Mouse (Mus musculus): ENCODE results near the gene Samd7. TPM values are rescaled to one million over a fixed set of nuclear protein-coding genes. Genes with fewer than 3 reads are reported as not detected.

Gene Samd7
- polyA plus RNA-seq, 1 experiment from 2014 or later = not detected

DNA sequence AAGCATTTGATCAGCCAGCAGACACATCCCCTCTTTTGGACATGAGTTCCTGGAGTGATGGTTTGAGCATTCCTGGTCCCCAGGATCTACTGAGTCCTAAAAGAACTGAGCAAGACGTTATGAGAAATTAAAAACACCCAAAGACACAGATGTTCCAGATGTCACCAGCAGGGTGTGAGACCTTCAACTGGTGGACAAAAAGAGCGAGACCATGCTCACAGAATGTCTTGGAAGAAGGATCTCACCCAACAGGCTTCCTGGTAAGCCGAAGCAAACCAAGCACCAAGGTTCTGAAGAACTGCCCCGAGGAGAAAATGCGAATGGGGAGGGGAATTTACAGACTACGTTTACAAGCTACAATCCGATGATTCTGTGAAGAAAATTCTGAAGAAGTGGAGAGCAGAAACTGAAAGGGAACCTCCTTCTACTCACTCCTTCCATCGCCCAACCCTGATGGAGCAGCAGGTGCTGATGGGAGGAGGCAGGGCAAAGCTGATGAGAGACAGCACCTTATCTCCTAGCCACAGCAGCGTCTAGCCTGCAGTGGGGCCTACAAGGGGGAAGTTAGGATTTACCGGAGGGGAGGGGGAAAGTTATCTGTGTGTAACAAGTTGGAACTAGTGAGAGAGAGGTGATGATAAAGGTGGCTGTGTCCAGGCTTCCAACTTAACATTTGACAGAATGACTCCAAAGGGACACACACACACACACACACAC lies 19.4 kb downstream of the Samd7 start:
- Histone ChIP-seq H3K4me1 (replicated peaks) (no peaks in the 10 kb centered on the region), H3K36me3 (no peaks in the 10 kb centered on the region), H3K4me3 (replicated peaks) (no peak overlapping the region), H3K27ac (no peak overlapping the region), H3K9ac (replicated peaks) (no peak overlapping the region), H3K9me3 (no peaks in the 10 kb centered on the region), H3K27me3 (no peaks in the 10 kb centered on the region), H3K4me2 (no peak overlapping the region)
- WGBS = 73% methylated on average over 10 of the region's 10 CpGs
- no peak for ATAC-seq (ENCODE audit: insufficient number of reproducible peaks, insufficient read depth, low FRiP score, low TSS enrichment, low read depth)

DNA sequence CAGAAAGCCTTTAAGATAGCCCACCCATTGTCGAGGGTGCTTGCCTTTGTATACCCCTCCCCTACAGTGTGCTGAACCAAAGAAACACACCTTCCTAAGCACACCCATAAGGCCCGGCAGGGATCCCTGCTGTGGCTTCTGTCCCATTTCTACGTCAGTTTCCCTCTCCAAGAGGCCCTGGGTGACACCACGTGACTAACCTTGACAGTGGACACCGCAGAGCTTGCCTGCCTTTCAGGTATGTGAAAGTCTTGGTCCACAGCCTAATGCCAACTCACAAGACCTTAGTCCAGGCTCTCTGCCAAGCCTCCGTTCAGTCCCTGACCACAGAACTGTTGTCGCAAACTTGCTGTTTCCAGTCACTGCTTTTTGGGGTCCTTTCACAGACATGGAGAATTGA lies 20.1 kb downstream of the Samd7 start:
- 81% methylated on average over 7 of the region's 7 CpGs for WGBS
- no peak for ATAC-seq (ENCODE audit: insufficient number of reproducible peaks, insufficient read depth, low FRiP score, low TSS enrichment, low read depth)

DNA sequence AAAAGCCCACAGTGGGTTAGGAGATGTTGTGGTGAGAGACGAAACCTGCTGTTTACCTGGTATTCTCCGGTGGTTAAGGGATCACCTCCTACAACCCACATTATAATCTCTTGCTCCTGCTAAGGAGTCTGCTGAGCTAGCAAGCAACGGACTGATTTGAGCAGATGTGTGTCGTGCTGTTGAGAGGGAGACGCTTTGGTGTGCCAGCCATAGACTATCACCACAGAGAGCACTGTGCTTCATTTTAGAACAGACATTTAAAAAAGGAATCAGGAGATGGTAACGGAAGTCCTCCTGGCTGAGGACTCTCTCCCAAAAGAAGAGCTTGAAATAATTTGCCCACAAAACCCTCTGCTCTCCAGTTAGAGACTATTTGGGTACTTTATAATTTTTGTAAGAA lies 21.2 kb downstream of the Samd7 start:
- H3K4me1 ChIP-seq (replicated peaks) = no peaks in the 10 kb centered on the region
- WGBS = 87% methylated on average over 6 of the region's 6 CpGs

More for the DNA sequence above, 20.1 kb downstream of the Samd7 start:
- Histone ChIP-seq H3K9ac (replicated peaks) (no peak overlapping the region), H3K9me3 (no peaks in the 10 kb centered on the region), H3K4me2 (no peak overlapping the region), H3K4me1 (replicated peaks) (no peaks in the 10 kb centered on the region), H3K36me3 (no peaks in the 10 kb centered on the region), H3K27me3 (no peaks in the 10 kb centered on the region), H3K27ac (no peak overlapping the region), H3K4me3 (replicated peaks) (no peak overlapping the region)

DNA sequence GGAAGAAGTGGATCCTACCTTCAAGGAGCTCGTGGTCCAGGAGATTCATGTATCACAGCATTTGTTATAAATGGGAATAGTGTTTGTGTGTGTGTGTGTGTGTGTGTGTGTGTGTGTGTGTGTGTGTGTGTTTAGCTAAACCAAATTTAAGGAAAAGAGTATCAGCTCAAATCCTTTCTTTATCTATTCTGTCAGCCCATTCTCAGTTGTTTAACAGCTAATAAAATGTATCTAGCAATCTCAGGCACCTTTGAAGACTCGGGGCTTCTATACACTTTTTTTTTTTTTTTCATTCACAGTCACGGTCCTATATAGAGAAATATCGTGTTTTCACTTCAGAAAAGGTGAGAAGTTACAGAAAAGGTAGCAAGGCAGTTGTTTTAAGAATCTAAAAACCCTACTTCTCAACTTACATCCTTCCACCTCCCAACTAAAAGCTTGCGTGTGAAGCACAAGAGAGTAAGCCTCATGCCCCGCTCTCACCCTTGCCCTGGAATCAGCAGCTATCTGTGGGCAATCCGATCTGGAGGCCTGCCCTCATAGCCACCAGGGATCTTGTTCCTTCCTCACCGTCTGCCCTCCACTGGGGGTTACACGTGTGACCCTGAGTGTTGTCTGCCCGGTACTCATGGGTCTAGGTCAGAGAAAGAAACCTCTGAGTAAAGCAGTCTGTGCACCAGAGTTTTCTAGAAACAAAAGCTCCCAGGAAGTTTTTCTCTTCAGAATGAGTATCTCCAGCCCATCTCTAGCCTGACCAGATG lies 23.8 kb downstream of the Samd7 start:
- Histone ChIP-seq H3K9me3 (no peaks in the 10 kb centered on the region), H3K27me3 (no peaks in the 10 kb centered on the region), H3K4me2 (no peak overlapping the region), H3K27ac (no peak overlapping the region), H3K9ac (replicated peaks) (no peak overlapping the region), H3K4me1 (replicated peaks) (no peaks in the 10 kb centered on the region), H3K36me3 (no peaks in the 10 kb centered on the region), H3K4me3 (replicated peaks) (no peak overlapping the region)
- WGBS = 56% methylated on average over 10 of the region's 10 CpGs
- ATAC-seq (ENCODE audit: insufficient number of reproducible peaks, insufficient read depth, low FRiP score, low TSS enrichment, low read depth) = no peak

More for the DNA sequence above, 21.2 kb downstream of the Samd7 start:
- H3K36me3 ChIP-seq = no peaks in the 10 kb centered on the region
- H3K27ac ChIP-seq = no peak overlapping the region
- H3K4me2 ChIP-seq = no peak overlapping the region
- no peaks in the 10 kb centered on the region for H3K27me3 ChIP-seq
- ATAC-seq (ENCODE audit: insufficient number of reproducible peaks, insufficient read depth, low FRiP score, low TSS enrichment, low read depth) = no peak
- H3K9me3 ChIP-seq = no peaks in the 10 kb centered on the region
- no peak overlapping the region for H3K4me3 ChIP-seq (replicated peaks)
- no peak overlapping the region for H3K9ac ChIP-seq (replicated peaks)

DNA sequence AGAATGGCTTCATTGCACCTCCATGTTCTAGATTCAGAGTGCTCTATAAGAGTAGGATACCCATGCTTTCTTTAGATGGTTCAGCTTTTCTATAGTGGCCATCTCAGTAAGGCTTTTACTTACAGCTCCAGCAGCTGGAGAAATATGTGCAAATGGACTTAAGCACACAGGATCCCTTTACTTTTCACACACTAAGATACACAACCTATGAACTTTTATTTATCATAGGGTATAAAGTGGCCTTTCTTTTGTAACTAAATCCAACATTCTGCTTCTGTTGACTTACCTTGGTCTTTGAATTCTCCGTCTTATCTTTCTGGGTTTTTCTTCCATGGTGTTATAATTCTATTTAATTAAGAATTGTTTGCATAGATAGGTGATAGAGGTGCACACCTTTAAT lies 25.5 kb downstream of the Samd7 start:
- Histone ChIP-seq H3K4me1 (replicated peaks) (no peaks in the 10 kb centered on the region), H3K27ac (no peak overlapping the region), H3K27me3 (no peaks in the 10 kb centered on the region), H3K9me3 (no peaks in the 10 kb centered on the region), H3K36me3 (no peaks in the 10 kb centered on the region), H3K4me2 (no peak overlapping the region), H3K4me3 (replicated peaks) (no peak overlapping the region), H3K9ac (replicated peaks) (no peak overlapping the region)
- ATAC-seq (ENCODE audit: insufficient number of reproducible peaks, insufficient read depth, low FRiP score, low TSS enrichment, low read depth) = no peak
- 93% methylated on average over 1 of the region's 1 CpGs for WGBS

DNA sequence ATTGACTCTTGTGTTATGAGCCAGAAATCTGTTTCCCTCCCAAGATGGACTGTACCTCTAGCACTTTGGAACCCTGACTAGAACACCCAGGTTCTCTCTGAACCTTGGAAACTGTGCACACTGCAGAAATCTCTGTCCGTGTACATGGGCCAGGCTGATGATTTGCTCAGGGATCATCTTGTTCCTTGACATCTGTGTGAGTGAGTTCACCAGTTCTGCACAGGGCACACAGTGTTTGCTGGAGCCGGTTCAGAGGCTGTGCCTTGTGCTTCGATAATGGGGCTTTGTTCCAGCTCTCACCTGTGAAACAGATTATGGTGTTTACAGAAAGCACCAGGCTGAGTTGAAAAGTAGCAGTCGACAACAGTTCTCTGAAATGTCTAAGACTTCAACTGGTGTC lies 26.5 kb downstream of the Samd7 start:
- H3K27ac ChIP-seq = no peak overlapping the region
- H3K4me3 ChIP-seq (replicated peaks) = no peak overlapping the region
- H3K4me2 ChIP-seq = no peak overlapping the region
- H3K9ac ChIP-seq (replicated peaks) = no peak overlapping the region
- H3K9me3 ChIP-seq = no peaks in the 10 kb centered on the region
- no peak for ATAC-seq (ENCODE audit: insufficient number of reproducible peaks, insufficient read depth, low FRiP score, low TSS enrichment, low read depth)
- no peaks in the 10 kb centered on the region for H3K36me3 ChIP-seq
- 57% methylated on average over 4 of the region's 4 CpGs for WGBS
- no peaks in the 10 kb centered on the region for H3K4me1 ChIP-seq (replicated peaks)
- no peaks in the 10 kb centered on the region for H3K27me3 ChIP-seq

DNA sequence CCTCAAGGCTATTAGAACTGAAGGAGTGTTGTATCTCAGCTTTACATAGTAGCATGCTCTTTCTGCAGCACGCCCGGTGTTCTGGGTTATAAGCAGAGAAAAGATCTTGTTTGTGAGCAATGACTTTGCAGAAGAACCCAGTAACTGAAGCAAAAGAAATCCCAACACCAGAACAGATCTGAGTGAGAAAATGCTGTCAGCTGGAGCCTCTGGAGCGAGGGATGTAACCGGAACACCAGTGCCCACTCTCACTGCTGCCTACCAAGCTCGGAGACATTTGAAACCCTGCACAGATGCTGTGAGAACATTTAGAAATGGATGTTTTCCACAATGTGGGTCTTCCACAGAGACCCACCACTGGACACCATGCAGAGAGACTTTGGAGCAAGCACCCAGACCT lies 28.6 kb downstream of the Samd7 start:
- Histone ChIP-seq H3K9ac (replicated peaks) (no peak overlapping the region), H3K4me3 (replicated peaks) (no peak overlapping the region), H3K27ac (no peak overlapping the region), H3K36me3 (no peaks in the 10 kb centered on the region), H3K4me1 (replicated peaks) (no peaks in the 10 kb centered on the region), H3K27me3 (no peaks in the 10 kb centered on the region), H3K9me3 (no peaks in the 10 kb centered on the region), H3K4me2 (no peak overlapping the region)
- ATAC-seq (ENCODE audit: insufficient number of reproducible peaks, insufficient read depth, low FRiP score, low TSS enrichment, low read depth) = no peak
- 87% methylated on average over 5 of the region's 5 CpGs for WGBS

DNA sequence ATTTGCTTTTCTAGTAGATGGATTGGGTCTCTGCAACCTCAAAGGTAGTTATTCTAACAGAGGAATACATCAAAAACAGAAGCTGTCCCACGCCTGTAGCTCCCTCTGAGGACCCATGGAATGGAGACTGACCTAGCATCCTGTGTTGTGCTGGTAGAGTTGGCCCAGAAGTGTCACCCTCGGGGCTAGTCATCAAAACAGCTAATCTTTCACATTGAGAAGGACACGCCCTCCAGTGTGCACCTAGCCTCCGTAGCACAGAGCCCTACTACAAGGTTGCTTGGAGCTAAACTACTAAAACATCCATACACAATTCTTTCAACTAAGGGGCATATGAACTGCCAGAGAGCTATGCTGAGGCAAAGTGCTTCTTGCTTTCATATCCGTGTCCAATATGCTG lies 31.9 kb downstream of the Samd7 start:
- Histone ChIP-seq H3K4me3 (replicated peaks) (no peak overlapping the region), H3K27me3 (no peaks in the 10 kb centered on the region), H3K9ac (replicated peaks) (no peak overlapping the region), H3K27ac (no peak overlapping the region), H3K4me2 (no peak overlapping the region), H3K9me3 (no peaks in the 10 kb centered on the region), H3K4me1 (replicated peaks) (no peaks in the 10 kb centered on the region), H3K36me3 (no peaks in the 10 kb centered on the region)
- WGBS = 75% methylated on average over 5 of the region's 5 CpGs
- ATAC-seq (ENCODE audit: insufficient number of reproducible peaks, insufficient read depth, low FRiP score, low TSS enrichment, low read depth) = no peak

DNA sequence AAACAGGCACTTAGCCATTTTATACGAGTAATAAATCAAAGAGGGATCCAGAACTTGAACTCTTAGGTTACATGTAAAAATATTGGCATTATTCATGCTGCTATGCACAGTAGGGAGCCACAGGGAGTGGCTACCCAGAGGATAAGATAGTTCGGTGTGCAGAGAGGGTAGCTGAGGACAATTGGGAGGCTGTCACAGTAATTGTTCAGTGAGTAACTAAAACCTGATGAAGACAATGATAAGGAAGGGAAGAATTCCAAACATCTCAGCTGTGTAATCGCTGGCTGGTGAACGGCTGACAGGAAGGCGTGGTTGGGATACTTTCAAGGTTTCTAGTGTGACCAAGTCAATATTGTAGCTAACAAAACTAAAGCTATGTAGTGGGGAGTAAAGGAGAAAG lies 42.4 kb downstream of the Samd7 start:
- Histone ChIP-seq H3K27ac (no peak overlapping the region), H3K9ac (replicated peaks) (no peak overlapping the region), H3K4me1 (replicated peaks) (no peaks in the 10 kb centered on the region), H3K4me2 (no peak overlapping the region), H3K27me3 (no peaks in the 10 kb centered on the region), H3K9me3 (no peaks in the 10 kb centered on the region), H3K4me3 (replicated peaks) (no peak overlapping the region), H3K36me3 (no peaks in the 10 kb centered on the region)
- ATAC-seq (ENCODE audit: insufficient number of reproducible peaks, insufficient read depth, low FRiP score, low TSS enrichment, low read depth) = no peak
- WGBS = 38% methylated on average over 5 of the region's 5 CpGs

DNA sequence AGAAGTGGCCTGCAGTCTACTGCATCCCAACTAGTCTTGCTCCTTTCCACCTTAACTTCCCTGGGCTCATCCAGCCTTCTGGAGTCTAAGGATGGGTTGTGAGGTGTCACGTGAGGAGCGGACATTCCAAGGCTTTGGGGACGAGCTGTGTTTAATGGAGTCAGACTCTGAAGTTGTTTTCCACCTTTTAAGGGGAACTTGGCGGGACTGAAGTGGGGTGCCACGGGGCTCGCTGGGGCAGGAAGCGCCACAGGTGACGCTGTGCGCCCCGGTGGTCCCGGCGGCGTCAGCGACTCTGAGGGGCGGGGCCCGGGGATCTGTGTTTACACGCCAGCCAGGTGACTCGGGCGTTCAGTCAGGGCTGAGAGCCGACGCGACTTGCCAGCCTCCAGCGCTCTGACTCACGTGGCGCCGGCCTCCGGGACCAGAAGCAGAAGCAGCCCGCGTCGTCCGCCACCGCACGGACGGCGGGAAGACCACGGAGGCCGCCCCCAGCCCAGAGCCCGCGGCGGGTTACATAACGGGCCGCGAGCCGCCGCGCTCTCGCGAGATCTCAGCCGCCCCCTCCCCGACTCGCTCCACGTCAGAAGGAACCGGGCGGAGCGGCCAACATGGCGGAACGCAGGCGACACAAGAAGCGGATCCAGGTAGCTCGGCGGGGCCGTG lies 46.8 kb downstream of the Samd7 start, which contains the start of gene Sec62:
Gene Sec62 (plus strand): TSS at position 139 of the 666 bp plus-strand sequence.
- H3K4me2 ChIP-seq = peak within 1 kb of the TSS; percentile 71
- H3K9ac ChIP-seq (replicated peaks) = peak within 1 kb of the TSS; percentile 96
- no peaks in the 10 kb centered on the region for H3K27me3 ChIP-seq
- no peaks in the 10 kb centered on the region for H3K9me3 ChIP-seq
- peak within 1 kb of the TSS; percentile 98 for H3K4me3 ChIP-seq (replicated peaks)
- peaks cover 2% of the 10 kb centered on the region; the same call in 1 of the 2 replicates for H3K4me1 ChIP-seq (replicated peaks)
- WGBS = under 1% methylated on average over 58 of the region's 62 CpGs
- no peaks in the 10 kb centered on the region for H3K36me3 ChIP-seq
- peak; percentile 95 for ATAC-seq (ENCODE audit: insufficient number of reproducible peaks, insufficient read depth, low FRiP score, low TSS enrichment, low read depth)
- peak within 1 kb of the TSS; percentile 97 for H3K27ac ChIP-seq
